In genomic region chr4:45500381-45500780, GRCm38 (mm10) we compare ENCODE assay signal across 13 mouse cellular contexts. TPM values are rescaled to one million over a fixed set of nuclear protein-coding genes. Genes with fewer than 3 reads are reported as not detected.
DNase-seq lines count a peak whose midpoint lies in the region; ATAC-seq and TF ChIP-seq lines count a peak whose summit lies in the region.
"Had no signal": no experiment of that assay in that cellular context is flagged by ENCODE, and none has a peak within 500 bp of the region (broad histone marks: within the 10 kb centered on the region; RNA-seq: fewer than 3 reads in every experiment).

No protein-coding gene starts in this region.

- peaks cover 67% of the 10 kb centered on the region; the same call in 1 of the 2 replicates for H3K79me2 ChIP-seq in liver, adult 2 months (ENCODE audit: control insufficient read depth, insufficient read depth, low read length)
- peaks cover 91% of the 10 kb centered on the region for H3K79me2 ChIP-seq in myocyte (ENCODE audit: control insufficient read depth, insufficient read depth)

- no peak overlapping the region for H3ac ChIP-seq in myocyte (ENCODE audit: control insufficient read depth, insufficient read length)

- H3K4me1 ChIP-seq in liver, adult 2 months (ENCODE audit: control insufficient read depth, insufficient read depth, low read length): peaks cover 68% of the 10 kb centered on the region
- peaks cover 29% of the 10 kb centered on the region for H3K4me1 ChIP-seq in embryonic facial prominence, embryonic 14.5 days (ENCODE audit: control insufficient read depth, insufficient read depth, low read length)

- no peaks in the 10 kb centered on the region for H3K36me3 ChIP-seq in liver, adult 2 months (ENCODE audit: control insufficient read depth, insufficient read depth, low read length)
- H3K36me3 ChIP-seq in embryonic facial prominence, embryonic 14.5 days (ENCODE audit: control insufficient read depth, insufficient read depth, low read length): no peaks in the 10 kb centered on the region
- H3K36me3 ChIP-seq in myocyte (ENCODE audit: control insufficient read depth, insufficient read depth): no peaks in the 10 kb centered on the region

- H3K9ac ChIP-seq in liver, adult 2 months (ENCODE audit: low read depth, low read length): 0 out of 2 replicates have a peak overlapping the region, but pooled peaks have one; percentile 6
- H3K9ac ChIP-seq in embryonic facial prominence, embryonic 14.5 days (ENCODE audit: low read depth, low read length): no peak overlapping the region

- DNase-seq in frontal cortex, postnatal 36 days (ENCODE audit: low spot score in 2 of 2): no peak
- DNase-seq in liver, adult 2 months (ENCODE audit: extremely low read depth, low read depth, low spot score): peak; percentile 57
- DNase-seq in liver: no peak
- DNase-seq in embryonic facial prominence, embryonic 14.5 days (ENCODE audit: low spot score): no peak
- no peak for DNase-seq in adrenal gland, postnatal 4 days (ENCODE audit: low spot score in 2 of 2)
- DNase-seq: B cell, adult 2 months; cerebellum, postnatal 25 days; thymus, adult 18-20 months had no signal

- no peak for TF ChIP-seq POLR2A in liver, adult 2 months (IDR thresholded peaks at IDR 0.05; ENCODE audit: extremely low read depth, insufficient read depth, low read length)
- TF ChIP-seq POLR2A in myocyte (IDR thresholded peaks at IDR 0.05; ENCODE audit: insufficient read length, low read depth): no peak

- no peak overlapping the region for H3K4me2 ChIP-seq in embryonic facial prominence, embryonic 14.5 days (ENCODE audit: low read depth, low read length)
- H3K4me2 ChIP-seq in myocyte (ENCODE audit: low read depth): peak overlapping the region; percentile 67

- no peak overlapping the region for H3K4me3 ChIP-seq in liver, adult 2 months (ENCODE audit: insufficient read depth, low read depth, low read length)
- H3K4me3 ChIP-seq in embryonic facial prominence, embryonic 14.5 days (ENCODE audit: low read depth, low read length): no peak overlapping the region
- no peak overlapping the region for H3K4me3 ChIP-seq in myocyte

- H3K27ac ChIP-seq in liver, adult 2 months (replicated peaks; ENCODE audit: insufficient read depth, low read depth, low read length): 0 out of 2 replicates have a peak overlapping the region, but pooled peaks have one; percentile 16
- H3K27ac ChIP-seq in embryonic facial prominence, embryonic 14.5 days (replicated peaks; ENCODE audit: low read depth, low read length): no peak overlapping the region
- H3K27ac ChIP-seq: macrophage had no signal

- 38% methylated on average over 8 of the region's 8 CpGs for WGBS in liver, adult 2 months
- 68% methylated on average over 8 of the region's 8 CpGs for WGBS in embryonic facial prominence, embryonic 14.5 days

- peak; percentile 38; the same call in 1 of the 2 replicates for ATAC-seq in frontal cortex, adult (ENCODE audit: low TSS enrichment)
- ATAC-seq in embryonic facial prominence, embryonic 14.5 days (ENCODE audit: low read depth): peak; percentile 27; the same call in 1 of the 2 replicates
- ATAC-seq in erythroblast, adult 5-6 weeks (replicated peaks; ENCODE audit: low FRiP score, poor library complexity, severe bottlenecking): no peak
- ATAC-seq: hindbrain, embryonic 16.5 days had no signal

- no peak for TF ChIP-seq CTCF in liver, adult 2 months (IDR thresholded peaks at IDR 0.05; ENCODE audit: low read depth, low read length)

- no peaks in the 10 kb centered on the region for H3K9me3 ChIP-seq in embryonic facial prominence, embryonic 14.5 days (ENCODE audit: control insufficient read depth, low read length)

- H3K27me3 ChIP-seq in liver, adult 2 months (ENCODE audit: control insufficient read depth, insufficient read depth, low read length): no peaks in the 10 kb centered on the region
- no peaks in the 10 kb centered on the region for H3K27me3 ChIP-seq in embryonic facial prominence, embryonic 14.5 days (replicated peaks; ENCODE audit: control insufficient read depth, insufficient read depth, low read length)
- no peaks in the 10 kb centered on the region for H3K27me3 ChIP-seq in myocyte (ENCODE audit: control insufficient read depth, insufficient read depth, insufficient read length)

TF ChIP-seq in myocyte, 11 proteins besides CTCF, POLR2A, EP300 and RAD21:
- peak in 1 of 3 experiments; percentile 24 for TF ChIP-seq MYOD1 (IDR thresholded peaks at IDR 0.05; ENCODE audit: control insufficient read depth in 1 of 3, insufficient read length in 2 of 3, low read depth in 2 of 3)
- no peak for TF ChIP-seq CEBPB (IDR thresholded peaks at IDR 0.05; ENCODE audit: insufficient read depth, poor library complexity, severe bottlenecking)

RNA-seq across cellular contexts. Expression of gene Shb, which starts 31.9 kb away (rescaled TPM):
- 16.1 and 17.1 TPM in 2 replicates for total RNA-seq in liver, adult 2 months (2014; rRNA removed)
- 42.1 and 65.7 TPM in 2 replicates for polyA plus RNA-seq in liver, adult 2 months (2012; rRNA removed)
- 9.7 and 11.3 TPM in 2 replicates for polyA plus RNA-seq in embryonic facial prominence, embryonic 14.5 days (2014; fragmentation: Nextera tagmentation; extraction: Ambion mirVana)
- polyA plus RNA-seq in myocyte (2012; fragmentation: generic; extraction: Trizol): 46.3 TPM
- total RNA-seq in adrenal gland, postnatal 4 days (2021): 10 to 100 TPM; 52.3 to 55.3 TPM
- total RNA-seq in erythroblast, adult 5-6 weeks (2015; ENCODE audit: low replicate concordance): not detected in 2 replicates
- 0.68 and 0.84 TPM in 2 replicates for total RNA-seq in erythroblast, adult 5-6 weeks (2017; ENCODE audit: low replicate concordance)
